Mouse (Mus musculus) neural tube, embryonic 10.5 days (tissue): ENCODE measurements at regions not wholly inside any gene's neighbourhood (a gene's known extent, or its start where the extent isn't known, plus 50 kb on each side); places are given as distances from the start of the nearest gene placed in this dataset.

Source experiments
- DNase-seq: peaks from one replicate; pipeline ENCODE4 v3.0.0-alpha.2; 2017; ENCODE audit warnings: low spot score; ENCODE audit errors: extremely low spot score

GRCm38 (mm10) chr5:58705561-58705960 is 987.8 kb downstream of the Pcdh7 start:
- DNase-seq: no peak

GRCm38 (mm10) chr5:58712381-58712780 is 994.6 kb downstream of the Pcdh7 start:
- DNase-seq: no peak

GRCm38 (mm10) chr5:58733366-58733765 is 1015.6 kb downstream of the Pcdh7 start:
- no peak for DNase-seq

- no peak for DNase-seq
Measured at GRCm38 (mm10) chr5:58733961-58734360, 1016.2 kb downstream of the Pcdh7 start.

GRCm38 (mm10) chr5:58736610-58737009 is 1018.8 kb downstream of the Pcdh7 start:
- peak; percentile 32 for DNase-seq

GRCm38 (mm10) chr5:58737264-58737883 is 1019.6 kb downstream of the Pcdh7 start:
- no peak for DNase-seq

GRCm38 (mm10) chr5:58738041-58738440 is 1020.3 kb downstream of the Pcdh7 start:
- no peak for DNase-seq

GRCm38 (mm10) chr5:58740759-58741158 is 1023.0 kb downstream of the Pcdh7 start:
- no peak for DNase-seq

- no peak for DNase-seq
Measured at GRCm38 (mm10) chr5:58747684-58748083, 1029.9 kb downstream of the Pcdh7 start.

- no peak for DNase-seq
Measured at GRCm38 (mm10) chr5:58751777-58752176, 1034.0 kb downstream of the Pcdh7 start.
